ENCODE assay signal across 10 mouse cellular contexts in the genomic region with DNA sequence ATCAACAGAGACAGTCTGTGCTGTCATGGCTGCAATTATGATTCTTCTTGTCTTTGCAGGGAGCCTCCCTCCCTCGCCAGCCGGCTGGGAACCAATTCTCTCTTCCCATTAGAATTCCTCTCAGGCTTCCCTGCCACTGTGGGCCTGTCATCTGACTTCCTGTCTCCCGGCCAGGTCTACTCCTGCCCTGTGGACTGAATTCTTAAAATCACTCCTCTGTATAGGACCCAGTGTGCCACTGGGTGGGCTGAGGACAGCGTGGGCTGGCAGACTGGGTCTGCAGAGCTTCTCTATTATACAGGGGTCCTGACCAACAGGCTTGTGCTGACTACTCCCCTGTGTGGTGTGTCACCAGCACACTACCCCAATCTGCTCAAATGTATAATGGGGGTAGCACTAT.
A peak's percentile ranks its signal among the peaks of the same experiment; 100 is the strongest.
DNase-seq lines count a peak whose midpoint lies in the region; ATAC-seq lines count a peak whose summit lies in the region.
"Had no signal": no experiment of that assay in that cellular context is flagged by ENCODE, and none has a peak within 500 bp of the region (broad histone marks: within the 10 kb centered on the region; RNA-seq: fewer than 3 reads in every experiment).

No protein-coding gene starts in this region.

- peak; percentile 39 for DNase-seq in brain, embryonic 18.5 days (ENCODE audit: low read depth, low spot score)
- DNase-seq in forebrain, embryonic 10.5 days (ENCODE audit: extremely low spot score, low spot score): no peak
- DNase-seq in hindbrain, embryonic 14.5 days (ENCODE audit: low spot score): peak; percentile 56
- peak; percentile 75 for DNase-seq in midbrain, embryonic 14.5 days
- no peak for DNase-seq in embryo, embryonic 10 days (ENCODE audit: low spot score)

- 0 out of 2 replicates have a peak overlapping the region, but pooled peaks have one; percentile 30 for H3K27ac ChIP-seq in forebrain, embryonic 10.5 days
- peak overlapping the region; percentile 71 for H3K27ac ChIP-seq in hindbrain, embryonic 14.5 days
- H3K27ac ChIP-seq in midbrain, embryonic 14.5 days (replicated peaks; ENCODE audit: low read depth, low read length): peak overlapping the region; percentile 67
- no peak overlapping the region for H3K27ac ChIP-seq in liver, embryonic 12.5 days
- H3K27ac ChIP-seq in intestine, embryonic 16.5 days (ENCODE audit: low read length): no peak overlapping the region
- H3K27ac ChIP-seq: embryonic facial prominence, embryonic 15.5 days had no signal

- H3K4me1 ChIP-seq in forebrain, embryonic 10.5 days: peaks cover 18% of the 10 kb centered on the region
- H3K4me1 ChIP-seq in hindbrain, embryonic 14.5 days (replicated peaks; ENCODE audit: control insufficient read depth, insufficient read depth, low read length): peaks cover 16% of the 10 kb centered on the region
- H3K4me1 ChIP-seq in midbrain, embryonic 14.5 days (ENCODE audit: control insufficient read depth, insufficient read depth, low read length): peaks cover 22% of the 10 kb centered on the region
- no peaks in the 10 kb centered on the region for H3K4me1 ChIP-seq in liver, embryonic 12.5 days
- H3K4me1 ChIP-seq in intestine, embryonic 16.5 days (ENCODE audit: control insufficient read depth, insufficient read depth, low read length): no peaks in the 10 kb centered on the region
- H3K4me1 ChIP-seq: embryonic facial prominence, embryonic 15.5 days had no signal

- H3K4me2 ChIP-seq in hindbrain, embryonic 14.5 days (replicated peaks): peak overlapping the region; percentile 31
- peak overlapping the region; percentile 25 for H3K4me2 ChIP-seq in midbrain, embryonic 14.5 days (ENCODE audit: low read length)
- no peak overlapping the region for H3K4me2 ChIP-seq in liver, embryonic 12.5 days
- H3K4me2 ChIP-seq in intestine, embryonic 16.5 days (ENCODE audit: low read depth, low read length): no peak overlapping the region
- H3K4me2 ChIP-seq: embryonic facial prominence, embryonic 15.5 days had no signal

- no peaks in the 10 kb centered on the region for H3K27me3 ChIP-seq in forebrain, embryonic 10.5 days (ENCODE audit: poor library complexity, severe bottlenecking)
- no peaks in the 10 kb centered on the region for H3K27me3 ChIP-seq in hindbrain, embryonic 14.5 days (ENCODE audit: control insufficient read depth, insufficient read depth, low read length)
- H3K27me3 ChIP-seq in midbrain, embryonic 14.5 days (ENCODE audit: control insufficient read depth, insufficient read depth, low read length): no peaks in the 10 kb centered on the region
- no peaks in the 10 kb centered on the region for H3K27me3 ChIP-seq in liver, embryonic 12.5 days (replicated peaks)
- no peaks in the 10 kb centered on the region for H3K27me3 ChIP-seq in intestine, embryonic 16.5 days (replicated peaks; ENCODE audit: control insufficient read depth, insufficient read depth, low read length)
- H3K27me3 ChIP-seq: embryonic facial prominence, embryonic 15.5 days had no signal

- no peaks in the 10 kb centered on the region for H3K36me3 ChIP-seq in forebrain, embryonic 10.5 days (replicated peaks)
- no peaks in the 10 kb centered on the region for H3K36me3 ChIP-seq in hindbrain, embryonic 14.5 days (replicated peaks; ENCODE audit: control insufficient read depth, insufficient read depth)
- H3K36me3 ChIP-seq in midbrain, embryonic 14.5 days (ENCODE audit: control insufficient read depth, insufficient read depth, low read length): no peaks in the 10 kb centered on the region
- no peaks in the 10 kb centered on the region for H3K36me3 ChIP-seq in liver, embryonic 12.5 days
- H3K36me3 ChIP-seq in intestine, embryonic 16.5 days (ENCODE audit: control insufficient read depth, insufficient read depth, low read length): no peaks in the 10 kb centered on the region
- H3K36me3 ChIP-seq: embryonic facial prominence, embryonic 15.5 days had no signal

- no peak overlapping the region for H3K9ac ChIP-seq in hindbrain, embryonic 14.5 days
- peak overlapping the region; percentile 36; the same call in 1 of the 2 replicates for H3K9ac ChIP-seq in midbrain, embryonic 14.5 days (replicated peaks; ENCODE audit: low read length)
- H3K9ac ChIP-seq in liver, embryonic 12.5 days: no peak overlapping the region
- no peak overlapping the region for H3K9ac ChIP-seq in intestine, embryonic 16.5 days (ENCODE audit: low read depth, low read length)
- H3K9ac ChIP-seq: embryonic facial prominence, embryonic 15.5 days had no signal

- peak; percentile 88 for ATAC-seq in hindbrain, embryonic 14.5 days (ENCODE audit: low FRiP score)
- peak; percentile 84 for ATAC-seq in midbrain, embryonic 14.5 days (ENCODE audit: low FRiP score, low TSS enrichment)
- no peak for ATAC-seq in liver, embryonic 12.5 days
- ATAC-seq in intestine, embryonic 16.5 days: no peak
- ATAC-seq in megakaryocyte progenitor cell, adult 5-6 weeks (replicated peaks; ENCODE audit: poor library complexity): no peak

- no peak overlapping the region for H3K4me3 ChIP-seq in forebrain, embryonic 10.5 days
- H3K4me3 ChIP-seq in hindbrain, embryonic 14.5 days (replicated peaks; ENCODE audit: low read length): no peak overlapping the region
- no peak overlapping the region for H3K4me3 ChIP-seq in midbrain, embryonic 14.5 days (replicated peaks; ENCODE audit: low read depth, low read length)
- no peak overlapping the region for H3K4me3 ChIP-seq in liver, embryonic 12.5 days
- H3K4me3 ChIP-seq in intestine, embryonic 16.5 days (ENCODE audit: low read length): no peak overlapping the region
- H3K4me3 ChIP-seq: embryonic facial prominence, embryonic 15.5 days had no signal

- no peaks in the 10 kb centered on the region for H3K9me3 ChIP-seq in forebrain, embryonic 10.5 days
- no peaks in the 10 kb centered on the region for H3K9me3 ChIP-seq in hindbrain, embryonic 14.5 days (ENCODE audit: control insufficient read depth, low read length)
- no peaks in the 10 kb centered on the region for H3K9me3 ChIP-seq in midbrain, embryonic 14.5 days (ENCODE audit: control insufficient read depth, low read length)
- H3K9me3 ChIP-seq in liver, embryonic 12.5 days (replicated peaks): no peaks in the 10 kb centered on the region
- H3K9me3 ChIP-seq in intestine, embryonic 16.5 days (ENCODE audit: control insufficient read depth, low read length): no peaks in the 10 kb centered on the region
- H3K9me3 ChIP-seq: embryonic facial prominence, embryonic 15.5 days; G1E had no signal

- 73% methylated on average over 4 of the region's 4 CpGs for WGBS in forebrain, embryonic 10.5 days
- 16% methylated on average over 4 of the region's 4 CpGs for WGBS in hindbrain, embryonic 14.5 days
- 2% methylated on average over 4 of the region's 4 CpGs for WGBS in midbrain, embryonic 14.5 days
- 47% methylated on average over 4 of the region's 4 CpGs for WGBS in liver, embryonic 12.5 days (ENCODE audit: insufficient replicate concordance)
- WGBS in intestine, embryonic 16.5 days: 48% methylated on average over 4 of the region's 4 CpGs

Comparison
In these comparisons a context has a peak if more than half of its experiments do, and no peak if none do; other contexts are left out.
1. DNase-seq: peak in brain, embryonic 18.5 days (single experiment), hindbrain, embryonic 14.5 days (single experiment) and midbrain, embryonic 14.5 days (single experiment); none in forebrain, embryonic 10.5 days (single experiment) and embryo, embryonic 10 days (single experiment).
2. H3K27ac ChIP-seq: peak in forebrain, embryonic 10.5 days (single experiment), hindbrain, embryonic 14.5 days (single experiment) and midbrain, embryonic 14.5 days (single experiment); none in liver, embryonic 12.5 days (single experiment) and intestine, embryonic 16.5 days (single experiment).
3. ATAC-seq: peak in hindbrain, embryonic 14.5 days (single experiment) and midbrain, embryonic 14.5 days (single experiment); none in liver, embryonic 12.5 days (single experiment), intestine, embryonic 16.5 days (single experiment) and megakaryocyte progenitor cell, adult 5-6 weeks (single experiment).
4. H3K4me2 ChIP-seq: peak in hindbrain, embryonic 14.5 days (single experiment) and midbrain, embryonic 14.5 days (single experiment); none in liver, embryonic 12.5 days (single experiment) and intestine, embryonic 16.5 days (single experiment).